Mouse (Mus musculus): ENCODE data around the gene Mcf2.

Mcf2 gene

GRCm38 (mm10) chrX:60178744-60179458 lies at the start of gene Mcf2:
Gene Mcf2, minus strand, starts transcription at chrX:60179089.
- 3% methylated on average over 28 of the region's 28 CpGs for WGBS

GRCm38 (mm10) chrX:60187726-60188125 lies 8.8 kb upstream of the Mcf2 start:
- 54% methylated on average over 1 of the region's 1 CpGs for WGBS

- 80% methylated on average over 3 of the region's 3 CpGs for WGBS
Measured at GRCm38 (mm10) chrX:60182611-60183010, 3.7 kb upstream of the Mcf2 start.

GRCm38 (mm10) chrX:60178025-60178743 lies 705 bp downstream of the Mcf2 start:
- 10% methylated on average over 18 of the region's 19 CpGs for WGBS

GRCm38 (mm10) chrX:60170106-60170505 lies 8.8 kb downstream of the Mcf2 start:
- 98% methylated on average over 5 of the region's 5 CpGs for WGBS

GRCm38 (mm10) chrX:60169511-60169910 lies 9.4 kb downstream of the Mcf2 start:
- WGBS: 94% methylated on average over 2 of the region's 2 CpGs

- WGBS: 88% methylated on average over 2 of the region's 2 CpGs
Measured at GRCm38 (mm10) chrX:60168796-60169195, 10.1 kb downstream of the Mcf2 start.

GRCm38 (mm10) chrX:60147268-60147974 lies 31.5 kb downstream of the Mcf2 start:
- 6% methylated on average over 13 of the region's 13 CpGs for WGBS

GRCm38 (mm10) chrX:60075359-60075758 lies 103.5 kb downstream of the Mcf2 start:
- WGBS: 48% methylated on average over 1 of the region's 1 CpGs

- WGBS: 93% methylated on average over 9 of the region's 9 CpGs
Measured at GRCm38 (mm10) chrX:60055185-60055584, 123.7 kb downstream of the Mcf2 start.

- WGBS: 96% methylated on average over 1 of the region's 1 CpGs
Measured at GRCm38 (mm10) chrX:60054745-60055144, 124.1 kb downstream of the Mcf2 start.

GRCm38 (mm10) chrX:60026654-60027053 lies 152.2 kb downstream of the Mcf2 start:
- WGBS: 0% methylated on average over 3 of the region's 3 CpGs

- WGBS: 68% methylated on average over 2 of the region's 2 CpGs
Measured at GRCm38 (mm10) chrX:60021595-60021994, 157.3 kb downstream of the Mcf2 start.

- 92% methylated on average over 4 of the region's 4 CpGs for WGBS
Measured at GRCm38 (mm10) chrX:60021007-60021406, 157.9 kb downstream of the Mcf2 start.

GRCm38 (mm10) chrX:60014588-60014987 lies 164.3 kb downstream of the Mcf2 start:
- WGBS: 97% methylated on average over 1 of the region's 1 CpGs
